Comparison of ENCODE assay signal across 23 mouse cellular contexts in the genomic region with DNA sequence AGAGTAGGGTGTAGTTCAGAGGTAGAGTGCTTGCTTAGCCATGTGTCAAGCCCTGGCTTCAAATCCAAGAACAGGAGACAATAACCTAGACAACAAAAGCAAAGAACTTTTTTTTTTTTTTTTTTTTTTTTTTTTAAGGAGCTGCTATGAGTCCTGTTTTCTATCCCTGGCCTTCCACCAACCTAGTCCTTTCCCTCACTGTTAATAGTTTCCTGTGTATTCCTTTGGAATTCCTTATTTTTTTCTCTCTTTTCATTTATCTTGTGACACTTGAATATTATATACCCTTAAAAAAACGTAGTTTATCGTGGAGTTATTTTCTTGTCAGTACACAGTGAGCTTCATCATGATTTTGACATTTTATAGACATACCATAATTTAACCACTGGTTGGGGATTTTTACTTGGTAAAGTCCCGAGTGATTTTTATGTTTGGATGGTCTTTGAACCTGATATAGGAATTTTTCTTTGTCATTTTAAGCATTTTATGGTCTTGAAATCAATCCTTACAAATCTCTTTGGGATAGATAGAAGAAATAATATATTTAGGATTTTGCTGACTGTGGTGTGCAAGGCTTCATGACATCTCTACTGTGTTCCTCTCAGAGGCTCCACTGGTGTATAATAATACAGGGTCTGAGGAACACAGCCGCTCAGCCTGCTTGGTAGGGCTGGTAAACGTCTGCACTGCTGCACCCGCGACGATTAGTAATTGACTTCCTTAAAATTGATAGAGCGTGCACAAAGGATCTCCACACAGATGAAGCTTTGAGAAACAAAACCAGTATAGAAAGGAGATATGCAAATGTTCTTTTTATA. TPM values are rescaled to one million over a fixed set of nuclear protein-coding genes. Genes with fewer than 3 reads are reported as not detected.
DNase-seq lines count a peak whose midpoint lies in the region; ATAC-seq lines count a peak whose summit lies in the region.
"Had no signal": no experiment of that assay in that cellular context is flagged by ENCODE, and none has a peak within 500 bp of the region (broad histone marks: within the 10 kb centered on the region; RNA-seq: fewer than 3 reads in every experiment).

No protein-coding gene starts in this region.

- ATAC-seq in common myeloid progenitor, adult 5-6 weeks (replicated peaks; ENCODE audit: low read depth, poor library complexity, severe bottlenecking) = peak; percentile 56; the same call in 1 of the 2 replicates
- ATAC-seq in hindbrain, embryonic 14.5 days (ENCODE audit: low FRiP score) = no peak
- ATAC-seq: forebrain, embryonic 14.5 days; intestine, postnatal 0 days; midbrain, embryonic 15.5 days had no signal

- peak; percentile 31 for DNase-seq in lung, postnatal 36 days
- no peak for DNase-seq in lung, adult 18-20 months
- peak; percentile 16 for DNase-seq in spleen, adult 12 weeks (ENCODE audit: low spot score)
- DNase-seq in adrenal gland, postnatal 14 days = no peak
- no peak for DNase-seq in adrenal gland, postnatal 25 days
- no peak for DNase-seq in hindbrain, embryonic 14.5 days (ENCODE audit: low spot score)
- DNase-seq: cerebellum, adult 8-10 months; gastrocnemius, postnatal 25 days; heart, postnatal 10 days; lung, adult 2 months; right cerebral cortex, postnatal 14 days; thymus, postnatal 36 days had no signal

- no peak overlapping the region for H3K4me2 ChIP-seq in hindbrain, embryonic 14.5 days (replicated peaks)
- H3K4me2 ChIP-seq: embryonic facial prominence, embryonic 12.5 days; hindbrain, embryonic 15.5 days; liver, embryonic 11.5 days; midbrain, embryonic 15.5 days; neural tube, embryonic 15.5 days had no signal

- no peak overlapping the region for H3K9ac ChIP-seq in hindbrain, embryonic 14.5 days
- H3K9ac ChIP-seq: embryonic facial prominence, embryonic 12.5 days; hindbrain, embryonic 15.5 days; midbrain, embryonic 15.5 days; neural tube, embryonic 15.5 days had no signal

- H3K36me3 ChIP-seq in hindbrain, embryonic 14.5 days (replicated peaks; ENCODE audit: control insufficient read depth, insufficient read depth) = no peaks in the 10 kb centered on the region
- H3K36me3 ChIP-seq: embryonic facial prominence, embryonic 12.5 days; hindbrain, embryonic 15.5 days; midbrain, embryonic 15.5 days; neural tube, embryonic 15.5 days had no signal

- WGBS in hindbrain, embryonic 14.5 days = 69% methylated on average over 9 of the region's 9 CpGs

- no peak overlapping the region for H3K4me3 ChIP-seq in hindbrain, embryonic 14.5 days (replicated peaks; ENCODE audit: low read length)
- H3K4me3 ChIP-seq: embryonic facial prominence, embryonic 12.5 days; erythroblast, embryonic 14.5 days; heart, embryonic 10.5 days; hindbrain, embryonic 15.5 days; midbrain, embryonic 15.5 days; neural tube, embryonic 15.5 days had no signal

- H3K27me3 ChIP-seq in hindbrain, embryonic 14.5 days (ENCODE audit: control insufficient read depth, insufficient read depth, low read length) = no peaks in the 10 kb centered on the region
- H3K27me3 ChIP-seq: embryonic facial prominence, embryonic 12.5 days; hindbrain, embryonic 15.5 days; midbrain, embryonic 15.5 days; neural tube, embryonic 15.5 days had no signal

- no peaks in the 10 kb centered on the region for H3K9me3 ChIP-seq in hindbrain, embryonic 14.5 days (ENCODE audit: control insufficient read depth, low read length)
- H3K9me3 ChIP-seq: embryonic facial prominence, embryonic 12.5 days; heart, embryonic 10.5 days; hindbrain, embryonic 15.5 days; midbrain, embryonic 15.5 days; neural tube, embryonic 15.5 days had no signal

- H3K27ac ChIP-seq in hindbrain, embryonic 14.5 days = no peak overlapping the region
- H3K27ac ChIP-seq: embryonic facial prominence, embryonic 12.5 days; hindbrain, embryonic 15.5 days; macrophage; midbrain, embryonic 15.5 days; neural tube, embryonic 15.5 days had no signal

- no peaks in the 10 kb centered on the region; the same call in 1 of the 2 replicates for H3K4me1 ChIP-seq in hindbrain, embryonic 14.5 days (replicated peaks; ENCODE audit: control insufficient read depth, insufficient read depth, low read length)

RNA-seq across cellular contexts. Expression of a gene that starts 20.2 kb away (rescaled TPM):
- 62.2 and 66.2 TPM in 2 replicates for total RNA-seq in common myeloid progenitor, adult 5-6 weeks (2017)
- total RNA-seq in adrenal gland, postnatal 14 days (2021) = 17.2 and 28.1 TPM in 2 replicates
- 16.2 and 26.7 TPM in 2 replicates for total RNA-seq in adrenal gland, postnatal 25 days (2021)
- 10.1 and 12.0 TPM in 2 replicates for polyA plus RNA-seq in hindbrain, embryonic 14.5 days (2014; fragmentation: Nextera tagmentation; extraction: Ambion mirVana)

Comparison
In these comparisons a context has a peak if more than half of its experiments do, and no peak if none do; other contexts are left out.
1. DNase-seq: peak in lung, postnatal 36 days (single experiment) and spleen, adult 12 weeks (single experiment); none in lung, adult 18-20 months (0 of 2), adrenal gland, postnatal 14 days (single experiment), adrenal gland, postnatal 25 days (single experiment) and hindbrain, embryonic 14.5 days (single experiment).